Mouse (Mus musculus) heart, adult 2 months (tissue): Measurements from ENCODE around the gene P2ry6.

Source experiments
- CTCF ChIP-seq: fragments of 200-600 bp; IDR thresholded peaks from 2 replicates; pipeline ENCODE4 v1.8.1; 2022; ENCODE audit warnings: antibody characterized with exemption, mild to moderate bottlenecking, moderate library complexity
- EP300 ChIP-seq: fragments of 200-500 bp; IDR thresholded peaks from 2 replicates; pipeline ENCODE4 v1.6.1; 2011; ENCODE audit warnings: low read depth, low read length, control low read depth; ENCODE audit not compliant: insufficient read depth
- POLR2A ChIP-seq: fragments of 200-500 bp; IDR thresholded peaks from 2 replicates; pipeline ENCODE4 v1.6.1; 2011; ENCODE audit warnings: mild to moderate bottlenecking, low read depth, low read length, control low read depth; ENCODE audit not compliant: insufficient read depth

- TF ChIP-seq CTCF = no peak
- no peak for TF ChIP-seq POLR2A
- TF ChIP-seq EP300 = no peak
These were observed 42.6 kb upstream of the P2ry6 start for GRCm38 (mm10) chr7:101017021-101017461.
